Mouse (Mus musculus) left cerebral cortex, adult 2 months (tissue): ENCODE measurements around the gene Thumpd3. TPM values are rescaled to one million over a fixed set of nuclear protein-coding genes. Genes with fewer than 3 reads are reported as not detected.

Experiments used
- DNase-seq, 2 experiments: peaks; one replicate each; pipeline ENCODE4 v3.0.0; 2021 to 2022; ENCODE audit warnings: low spot score in 2 of 2, mixed read lengths in 1 of 2; ENCODE audit errors: extremely low spot score in 1 of 2
- H3K27ac ChIP-seq: fragments of 200-600 bp; 2 replicates; pipeline ENCODE4 v1.8.1; 2022
- H3K4me3 ChIP-seq: fragments of 200-600 bp; 2 replicates; pipeline ENCODE4 v1.8.1; 2022
- CTCF ChIP-seq: fragments of 200-600 bp; IDR thresholded peaks from 2 replicates; pipeline ENCODE4 v1.8.1; 2022; ENCODE audit warnings: antibody characterized with exemption, mild to moderate bottlenecking, moderate library complexity
- intact Hi-C: fragments of 180-260 bp; cut with DNase I; formaldehyde crosslinking; loops from one replicate; pipeline ENCODE4 v1.15.1; 2025
- total RNA-seq, 2 experiments: library from RNA; stranded (reverse); gene quantifications; 2 replicates each; pipeline ENCODE4 v1.2.3; 2021

Gene Thumpd3
- total RNA-seq, 2 experiments from 2014 or later, result 28.2 to 28.9 TPM

- no peak overlapping the region for H3K27ac ChIP-seq
- intact Hi-C loops, result no loop called here
- no peak for DNase-seq
- no peak for TF ChIP-seq CTCF
- H3K4me3 ChIP-seq, result no peak overlapping the region
Measured at GRCm38 (mm10) chr6:113095547-113095946, 49.5 kb downstream of the Thumpd3 start.

- Histone ChIP-seq H3K27ac (no peak overlapping the region), H3K4me3 (no peak overlapping the region)
- intact Hi-C loops, result no loop called here
- no peak for DNase-seq
- no peak for TF ChIP-seq CTCF
Measured at GRCm38 (mm10) chr6:113097662-113098061, 51.6 kb downstream of the Thumpd3 start.

- TF ChIP-seq CTCF, result no peak
- peak overlapping the region; percentile 79 for H3K27ac ChIP-seq
- no peak overlapping the region for H3K4me3 ChIP-seq
- peak; percentile 82 to 83 for DNase-seq
- intact Hi-C loops, result loop anchor here (1.0 kb wide), 1 partner anchor 23 kb away; no protein-coding TSS in a partner anchor
Measured at GRCm38 (mm10) chr6:113099640-113100289, 53.7 kb downstream of the Thumpd3 start.

- intact Hi-C loops, result no loop called here
- no peak for TF ChIP-seq CTCF
- Histone ChIP-seq H3K27ac (no peak overlapping the region), H3K4me3 (no peak overlapping the region)
- no peak for DNase-seq
Measured at GRCm38 (mm10) chr6:113102541-113102940, 56.5 kb downstream of the Thumpd3 start.

- Histone ChIP-seq H3K27ac (no peak overlapping the region), H3K4me3 (no peak overlapping the region)
- TF ChIP-seq CTCF, result peak; percentile 55
- no peak for DNase-seq
- intact Hi-C loops, result no loop called here
Measured at GRCm38 (mm10) chr6:113103765-113104164, 57.7 kb downstream of the Thumpd3 start.

GRCm38 (mm10) chr6:113109378-113109777 lies 63.4 kb downstream of the Thumpd3 start:
- Histone ChIP-seq H3K27ac (no peak overlapping the region), H3K4me3 (no peak overlapping the region)
- no peak for DNase-seq
- intact Hi-C loops, result loop anchor here (5.0 kb wide), 1 partner anchor 57 kb away; no protein-coding TSS in a partner anchor
- TF ChIP-seq CTCF, result no peak

- no peak overlapping the region for H3K4me3 ChIP-seq
- intact Hi-C loops, result loop anchor here (5.0 kb wide), 1 partner anchor 58 kb away; no protein-coding TSS in a partner anchor
- no peak for DNase-seq
- TF ChIP-seq CTCF, result no peak
- H3K27ac ChIP-seq, result no peak overlapping the region
Measured at GRCm38 (mm10) chr6:113109956-113110355, 63.9 kb downstream of the Thumpd3 start.

Other genes with a start within 250 kb of the Thumpd3 start
- gene Srgap3, start 99.0 kb upstream of the Thumpd3 start, total RNA-seq, result 100 to 1,000 TPM; 232 to 236 TPM
- gene Setd5, start 31.1 kb downstream of the Thumpd3 start, total RNA-seq, result 100 to 1,000 TPM; 116 to 119 TPM
- gene Lhfpl4, start 149.2 kb downstream of the Thumpd3 start, total RNA-seq, result 10 to 100 TPM; 81.1 to 83.1 TPM
- gene Mtmr14, start 191.6 kb downstream of the Thumpd3 start, total RNA-seq, result 10 to 100 TPM; 14.6 to 15.3 TPM
- 10 to 100 TPM; 75.7 to 80.5 TPM for gene Cpne9, start 236.1 kb downstream of the Thumpd3 start, total RNA-seq